Mouse (Mus musculus) c-Kit-negative CD71-positive TER-119-positive erythroid progenitor cells, embryonic 14.5 days (primary cell): ENCODE results near the gene Cox6a1.
A peak's percentile ranks its signal among the peaks of the same experiment; 100 is the strongest.
"Not testable (repeated sequence)": the region's sequence is repeated elsewhere in the genome, so short reads cannot be mapped to it uniquely, and the experiment has no call there.

Experiments used
- DNase-seq: peaks from one replicate; pipeline ENCODE4 v3.0.0-alpha.2; 2013; ENCODE audit warnings: low read depth, low spot score

The Cox6a1 gene

DNA sequence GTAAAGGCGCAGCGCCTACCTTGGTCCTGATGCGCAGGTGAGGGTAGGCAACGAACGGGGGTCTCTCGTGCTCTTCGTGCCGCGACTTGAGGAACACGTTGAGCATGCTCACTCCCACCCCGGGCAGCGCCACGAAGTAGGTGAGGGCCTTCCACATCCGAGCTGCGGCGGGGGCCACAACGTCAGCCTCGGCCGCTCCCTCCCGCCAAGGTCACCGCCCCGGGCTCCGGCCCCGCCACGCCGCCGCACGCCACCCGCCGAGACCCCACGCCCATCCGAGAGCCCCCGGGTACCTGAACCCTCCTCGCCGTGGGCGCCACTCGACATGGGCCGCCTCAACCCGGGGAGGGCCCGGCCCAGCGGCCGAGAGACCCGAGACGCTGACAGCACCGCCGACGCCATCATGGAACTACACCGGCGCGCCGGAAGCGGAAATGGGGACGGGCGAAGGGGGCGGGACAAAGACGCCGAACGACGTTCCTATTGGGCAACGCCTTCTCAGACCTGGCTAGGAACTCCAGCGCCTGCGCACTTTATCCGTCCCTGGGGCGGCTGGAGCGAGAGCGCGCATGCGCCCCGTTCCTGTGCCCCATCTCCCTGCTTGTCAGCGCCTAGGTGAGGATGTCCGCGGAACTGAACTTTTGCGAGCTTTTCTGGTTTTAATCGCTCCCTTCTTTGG, at the start of gene Cox6a1:
Cox6a1 (minus strand) TSS at position 436 of the 679 bp plus-strand sequence.
- DNase-seq = peak; percentile 99

DNA sequence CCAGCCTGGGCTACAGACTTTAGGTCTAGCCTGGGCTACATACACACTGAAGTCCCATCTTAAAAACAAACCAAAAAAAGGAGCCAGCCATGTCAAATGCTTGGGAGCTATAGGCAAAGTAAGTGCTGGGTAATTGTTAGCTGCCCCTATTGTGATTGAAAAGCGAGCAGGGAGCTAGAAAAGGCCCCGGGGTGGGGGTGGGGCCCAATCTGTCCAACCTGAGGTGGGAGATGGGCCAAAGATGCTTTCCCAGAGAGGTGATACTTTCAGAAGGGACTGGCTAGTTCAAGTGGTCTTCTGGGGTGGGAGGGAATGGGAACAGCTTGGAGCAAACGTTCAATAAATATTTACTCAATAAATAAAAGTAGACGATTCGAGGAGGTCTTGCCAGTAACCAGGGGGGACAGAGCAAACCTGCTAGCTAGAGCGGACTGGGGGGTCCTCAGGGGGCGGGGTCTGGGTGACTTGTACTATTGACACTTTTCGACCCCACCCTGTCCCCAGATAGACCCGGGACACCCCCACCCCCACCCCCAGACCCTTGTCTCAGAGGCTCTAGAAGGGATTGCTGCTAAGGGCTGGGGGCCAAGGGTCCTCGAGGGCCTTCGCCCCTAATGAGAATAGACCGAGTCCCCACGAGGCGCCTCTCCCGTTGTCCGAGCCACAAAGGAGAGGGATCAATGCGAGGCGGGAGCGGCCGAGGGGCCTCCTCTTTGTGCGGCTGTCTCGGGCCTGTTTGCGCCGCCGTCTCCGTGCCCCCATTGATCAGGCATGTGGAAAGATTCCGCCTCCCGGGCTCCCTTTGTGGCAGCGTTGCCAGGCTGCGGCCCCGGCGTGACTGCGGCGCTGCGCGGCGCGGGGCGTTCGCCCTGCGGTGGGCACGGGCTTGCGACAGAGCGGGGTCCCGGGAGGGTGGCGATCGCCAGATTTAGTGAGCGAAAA, 49.3 kb upstream of the Cox6a1 start:
- DNase-seq = no peak

DNA sequence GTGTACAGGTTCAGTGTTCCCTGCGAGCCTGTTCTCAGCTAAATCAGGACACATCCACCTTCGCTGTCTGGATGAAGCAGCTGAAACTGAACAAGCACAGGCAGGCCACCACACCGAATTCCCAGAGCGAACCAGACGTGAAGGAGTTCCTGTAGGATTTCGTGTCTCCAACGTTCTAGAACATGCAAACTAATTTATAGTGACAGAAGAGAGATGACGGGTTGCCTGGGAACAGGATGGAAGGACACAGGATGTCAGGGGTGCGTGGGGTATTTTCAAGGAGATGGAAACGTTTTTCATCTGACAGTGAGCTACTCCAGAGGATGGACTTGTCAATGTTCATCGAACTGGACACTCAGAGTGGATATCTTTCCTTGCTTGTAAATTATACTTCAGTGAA, 47.9 kb upstream of the Cox6a1 start:
- DNase-seq = no peak

DNA sequence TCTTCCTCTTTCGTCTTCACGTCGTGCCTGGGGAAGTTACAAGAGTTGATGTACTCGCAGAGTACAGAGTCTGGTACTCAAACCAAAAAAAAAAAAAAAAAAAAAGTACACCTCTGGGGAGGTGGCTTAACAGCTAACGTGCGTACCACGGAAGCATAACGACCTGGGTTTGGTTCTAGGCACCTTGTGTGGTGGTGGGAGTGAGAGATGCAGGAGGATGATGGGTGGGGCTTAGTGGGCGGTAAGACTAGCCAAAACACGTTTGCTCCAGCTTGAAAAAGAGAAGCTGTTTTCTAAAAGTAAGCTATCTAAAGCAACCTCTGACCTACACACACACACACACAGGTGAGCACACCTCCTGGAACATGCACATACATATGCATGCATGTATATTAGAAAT, 46.1 kb upstream of the Cox6a1 start:
- no peak for DNase-seq

DNA sequence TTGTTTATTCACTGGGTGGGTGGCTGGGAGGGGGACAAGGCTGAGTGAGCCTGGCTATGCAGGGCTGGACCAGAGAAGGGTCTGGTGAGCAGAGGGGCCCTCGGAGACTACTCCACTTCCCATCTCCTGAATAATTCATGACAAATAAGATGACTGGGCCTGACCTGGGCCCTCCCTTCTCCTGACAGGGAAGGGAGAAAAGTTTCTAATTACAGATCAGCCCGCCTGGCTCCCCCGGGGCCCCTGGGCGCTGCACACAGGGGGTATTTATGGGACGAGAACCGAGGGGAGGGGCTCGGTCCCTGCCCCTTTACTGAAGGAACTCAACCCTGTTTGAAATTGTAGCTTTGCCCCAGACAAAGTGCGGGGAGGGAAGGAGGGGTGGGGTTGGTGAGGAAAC, 45.4 kb upstream of the Cox6a1 start:
- no peak for DNase-seq

DNA sequence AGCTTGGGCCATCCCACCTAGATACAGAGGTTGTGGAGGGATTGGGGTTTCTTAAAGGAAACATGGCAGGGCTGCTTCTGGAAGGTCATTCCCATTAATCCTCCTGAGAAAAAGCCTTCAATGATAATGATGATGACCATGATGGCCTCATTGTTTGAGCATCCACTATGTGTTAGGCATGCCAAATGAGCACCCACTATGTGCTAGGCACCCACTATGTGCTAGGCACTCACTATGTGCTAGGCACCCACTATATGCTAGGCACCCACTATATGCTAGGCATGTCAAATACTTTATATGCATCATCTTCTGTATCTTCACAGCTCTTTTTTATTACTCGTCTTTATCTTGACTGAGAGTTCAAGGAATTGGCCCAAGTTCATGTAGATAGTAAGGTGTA, 44.2 kb upstream of the Cox6a1 start:
- DNase-seq = no peak

DNA sequence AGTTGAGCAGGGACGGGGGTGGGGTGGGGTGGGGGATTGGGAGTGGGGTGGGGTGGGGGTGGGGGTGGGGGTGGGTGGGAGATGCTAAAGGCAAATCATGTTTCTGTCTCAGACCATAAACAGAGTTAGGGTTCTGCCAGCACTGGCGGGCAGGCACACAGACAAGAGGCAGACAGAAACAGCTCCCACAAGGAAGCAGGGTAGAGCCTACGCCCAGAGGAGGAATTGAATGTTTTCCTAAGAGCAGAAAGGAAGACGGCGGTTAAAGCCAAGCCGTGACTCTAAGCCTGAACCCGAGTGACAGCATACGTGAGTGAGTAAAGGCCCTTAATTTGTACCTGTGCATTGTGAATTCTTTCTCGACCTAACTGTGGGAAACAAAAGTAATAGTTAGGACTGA, 43.2 kb upstream of the Cox6a1 start:
- DNase-seq = no peak

DNA sequence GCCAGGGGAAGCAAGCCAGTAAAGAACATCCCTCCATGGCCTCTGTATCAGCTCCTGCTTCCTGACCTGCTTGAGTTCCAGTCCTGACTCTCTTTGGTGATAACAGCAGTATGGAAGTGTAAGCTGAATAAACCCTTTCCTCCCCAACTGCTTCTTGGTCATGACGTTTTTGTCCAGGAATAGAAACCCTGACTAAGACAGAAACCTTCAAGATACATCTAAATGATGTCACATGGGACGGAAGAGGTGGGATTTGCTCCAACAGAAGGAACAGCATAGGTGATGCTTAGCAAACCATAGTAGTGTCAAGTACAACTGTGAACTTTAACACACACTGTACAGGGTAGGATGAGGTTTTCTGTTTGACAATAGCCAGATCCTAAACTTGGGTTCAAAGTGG, 30.1 kb upstream of the Cox6a1 start:
- not testable (repeated sequence) for DNase-seq

DNA sequence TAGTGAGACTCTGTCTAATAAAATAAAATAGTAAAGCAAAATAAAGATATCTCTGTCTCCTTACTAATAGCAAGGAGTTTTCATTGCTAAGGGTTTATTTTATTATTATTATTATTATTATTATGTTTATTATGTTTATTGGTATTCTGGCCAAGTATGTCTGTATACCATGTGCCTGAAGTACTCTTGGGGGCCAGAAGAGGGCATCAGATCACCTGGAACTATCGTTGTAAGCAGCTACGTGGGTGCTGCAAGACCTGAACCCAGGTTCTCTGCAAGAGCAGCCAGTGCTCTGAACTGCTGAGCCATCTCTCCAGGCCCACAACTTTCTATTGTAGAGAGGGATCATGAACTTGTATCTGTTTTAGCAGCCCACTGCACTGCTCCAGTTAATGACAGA, 26.7 kb upstream of the Cox6a1 start:
- no peak for DNase-seq

DNA sequence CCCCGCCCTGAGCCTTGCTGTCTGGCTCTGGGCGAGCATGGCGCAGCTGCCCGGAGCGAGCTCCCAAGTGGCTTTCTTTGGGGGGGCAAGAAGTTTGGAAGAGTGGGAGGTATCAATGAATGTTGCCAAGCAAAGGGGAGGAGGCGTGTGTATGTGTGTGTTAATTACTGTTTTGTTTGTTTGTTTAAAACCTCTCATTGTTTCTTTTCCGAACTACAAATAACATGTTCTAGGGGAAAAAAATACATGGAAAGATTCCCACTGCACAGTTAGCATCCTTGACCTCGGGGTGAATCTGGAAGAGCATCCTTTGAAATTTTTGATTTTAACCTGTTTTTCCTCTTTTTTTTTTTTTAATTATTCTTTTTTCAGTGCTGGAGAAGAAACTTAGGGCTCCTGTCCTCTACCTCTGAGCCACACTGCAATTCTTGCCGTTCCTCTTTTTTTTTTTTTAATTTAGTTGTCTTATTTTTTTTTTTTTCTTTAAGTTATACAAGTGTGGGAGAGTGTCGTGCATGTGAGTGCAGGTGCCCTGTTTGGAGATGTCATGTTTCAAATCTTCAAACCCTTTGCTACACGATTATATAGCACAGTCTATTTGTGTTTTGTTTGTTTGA, 25.5 kb upstream of the Cox6a1 start:
- no peak for DNase-seq

DNA sequence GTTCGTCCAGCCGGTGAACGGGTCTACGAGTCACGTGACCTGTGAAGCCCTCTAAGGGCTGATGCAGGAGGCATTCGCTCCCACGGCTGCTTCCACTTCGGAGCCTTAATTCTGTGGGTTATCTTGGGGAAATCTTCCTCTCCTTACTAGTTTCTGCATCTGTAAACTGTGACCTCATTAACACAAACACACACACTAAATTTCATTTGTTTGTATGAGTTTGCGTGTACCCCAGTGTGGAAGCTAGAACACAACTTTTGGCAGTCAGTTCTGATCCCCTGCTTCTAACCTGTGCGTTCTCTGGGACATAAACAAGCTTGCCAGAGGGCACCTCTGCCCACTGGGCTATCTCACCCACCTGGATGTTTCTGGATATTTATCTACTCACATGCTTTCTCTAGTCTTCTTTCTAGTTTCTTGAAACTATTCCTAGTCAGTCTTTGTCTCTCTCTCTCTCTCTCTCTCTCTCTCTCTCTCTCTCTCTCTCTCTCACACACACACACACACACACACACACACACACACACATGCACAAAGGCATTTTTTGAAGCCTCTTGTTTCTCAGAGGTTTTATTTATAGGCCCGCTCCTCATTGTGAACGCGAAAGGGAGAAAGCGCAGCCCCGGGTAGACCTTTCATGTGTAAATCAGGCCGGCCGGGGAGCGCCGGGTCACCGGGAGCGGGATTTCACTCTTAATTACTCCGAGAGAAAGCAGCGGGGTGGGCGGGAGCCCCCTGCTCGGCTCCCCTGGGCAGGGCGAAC, 24.8 kb upstream of the Cox6a1 start:
- DNase-seq = no peak

DNA sequence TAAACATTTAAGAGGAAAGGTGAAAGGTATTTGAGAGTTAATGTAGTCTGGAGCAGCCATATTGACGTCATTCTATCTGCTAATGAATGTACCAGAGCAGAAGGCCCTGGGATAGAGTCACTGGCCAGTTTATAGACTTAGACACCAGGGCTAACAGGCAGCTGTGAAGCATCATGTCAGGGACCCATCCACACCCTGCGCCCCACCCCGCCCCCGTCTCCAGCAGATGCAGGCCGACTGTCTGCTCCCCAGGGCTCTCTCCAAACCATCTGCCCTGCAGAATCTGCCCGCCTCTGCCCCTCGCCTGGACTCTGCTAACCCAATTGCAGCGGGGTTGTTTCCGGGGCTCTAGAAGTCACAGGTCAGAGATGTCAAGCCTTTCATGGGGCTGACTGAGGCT, 23.0 kb upstream of the Cox6a1 start:
- no peak for DNase-seq

DNA sequence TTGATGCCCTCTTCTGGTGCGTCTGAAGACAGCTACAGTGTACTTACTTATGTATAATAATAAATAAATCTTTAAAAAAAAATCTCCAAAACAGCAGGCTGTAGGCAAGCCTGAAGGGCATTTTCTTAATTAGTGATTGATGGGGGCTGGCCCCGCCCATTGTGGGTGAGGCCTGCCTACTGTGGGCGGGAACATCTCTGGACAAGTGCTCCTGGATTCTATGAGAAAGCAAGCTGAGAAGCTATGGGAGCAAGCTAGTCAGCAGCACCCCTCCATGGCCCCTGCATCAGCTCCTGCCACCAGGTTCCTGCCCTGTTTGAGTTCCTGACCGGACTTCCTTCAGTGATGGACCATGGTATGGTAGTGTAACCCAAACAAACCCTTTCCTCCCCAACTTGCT, 16.0 kb upstream of the Cox6a1 start:
- no peak for DNase-seq

DNA sequence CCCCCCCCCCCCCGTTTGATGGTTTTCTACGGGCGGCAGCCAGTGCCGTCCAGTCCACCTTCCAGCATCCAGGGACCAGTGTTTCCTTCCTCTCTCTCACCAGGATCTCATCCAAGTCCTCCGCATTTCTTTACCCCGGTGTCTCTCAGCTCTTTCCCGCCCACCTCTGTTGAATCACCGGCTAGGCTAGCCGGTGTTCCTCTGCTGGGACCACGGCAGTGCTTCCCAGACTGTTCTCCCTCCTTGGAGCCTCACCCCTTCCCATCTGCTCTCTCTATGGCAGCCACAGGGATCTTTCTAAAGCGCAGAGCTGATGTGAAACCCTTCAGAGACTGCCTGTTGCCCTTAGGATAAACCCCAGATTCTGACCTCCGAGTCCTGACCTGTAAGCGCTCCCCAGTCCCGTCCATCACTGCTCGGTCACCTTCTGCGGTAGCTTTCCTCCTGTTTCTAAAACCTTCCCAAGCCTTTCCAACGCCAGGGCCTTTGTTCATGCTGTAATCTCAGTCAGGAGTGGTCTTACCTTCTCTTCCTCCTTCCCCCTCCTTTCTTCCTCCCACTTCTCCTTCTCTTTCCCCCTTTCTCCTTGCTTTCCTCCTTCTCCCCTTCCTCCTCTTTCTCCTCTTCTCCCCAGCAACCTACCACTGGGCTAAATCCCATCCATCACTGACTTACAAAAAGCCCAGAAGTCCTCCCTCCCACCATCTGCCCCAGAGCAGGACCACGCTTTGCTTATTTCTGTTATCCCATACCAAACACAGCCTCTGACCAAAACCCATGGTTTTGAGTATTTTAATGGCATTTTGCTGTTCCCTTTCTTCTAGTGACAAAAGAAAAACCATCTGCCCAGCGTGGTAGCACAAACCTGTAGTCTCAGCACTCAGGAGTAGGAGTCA, 14.3 kb upstream of the Cox6a1 start:
- no peak for DNase-seq

DNA sequence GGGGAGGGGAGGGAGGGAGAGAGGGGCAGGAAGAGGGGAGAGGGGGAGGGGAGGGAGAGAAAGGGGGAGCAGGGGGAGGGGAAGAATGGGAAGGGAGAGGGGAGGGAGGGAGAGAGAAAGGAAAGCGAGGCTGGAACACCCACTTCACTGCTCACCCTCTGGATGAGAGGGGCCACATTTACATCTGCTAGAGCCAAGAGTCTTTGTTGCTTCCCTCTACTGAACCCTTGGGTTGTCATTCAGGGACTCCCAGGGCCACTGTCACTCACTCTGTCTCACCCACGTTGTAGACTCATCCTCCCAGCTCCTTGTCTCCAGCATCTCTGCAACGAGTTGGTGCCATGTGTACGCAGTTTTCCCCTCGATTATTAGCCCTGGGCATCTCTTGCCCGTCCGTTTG, 13.4 kb upstream of the Cox6a1 start:
- no peak for DNase-seq

DNA sequence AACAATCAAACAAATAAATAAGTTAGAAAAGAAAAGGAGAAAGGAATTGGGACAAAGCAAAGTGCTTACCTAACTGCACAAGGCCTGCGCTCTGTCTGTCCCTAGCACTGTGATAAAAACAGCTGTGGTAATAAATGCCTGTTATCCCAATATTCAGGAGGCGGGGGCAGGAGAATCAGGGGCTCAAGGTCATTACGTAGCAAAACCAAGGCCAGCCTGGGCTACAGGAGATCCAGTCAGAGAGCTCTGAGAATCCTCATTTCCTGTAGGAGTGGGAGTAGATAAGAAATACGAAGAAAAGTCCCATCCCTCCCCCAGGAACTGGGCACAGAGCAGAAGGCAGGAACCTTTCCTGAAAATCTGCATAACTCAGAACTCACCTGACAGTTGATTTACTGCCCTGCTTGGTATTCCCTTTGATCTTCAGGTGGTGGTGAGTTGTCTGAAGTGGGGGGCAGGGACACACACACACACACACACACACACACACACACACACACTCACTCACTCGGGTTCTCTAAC, 11.1 kb upstream of the Cox6a1 start:
- no peak for DNase-seq

DNA sequence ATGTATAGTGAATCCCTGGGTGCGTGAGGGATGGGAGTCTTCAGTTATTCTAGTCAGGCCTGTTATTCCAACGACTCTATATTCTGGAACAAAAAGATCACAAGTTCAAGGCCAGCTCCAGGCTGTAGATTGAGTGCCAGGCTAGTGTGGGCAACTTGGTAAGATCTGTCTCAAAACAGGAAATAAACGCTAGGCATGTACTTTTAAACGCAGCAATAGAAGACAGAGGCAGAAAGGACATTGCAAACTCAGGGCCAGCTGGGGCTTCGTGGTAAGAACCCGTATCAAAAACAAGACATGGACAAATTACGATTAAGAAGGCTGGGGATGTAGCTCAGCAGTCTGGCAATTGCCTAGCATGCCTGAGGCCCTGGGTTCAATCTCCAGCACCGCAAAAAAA, 10.7 kb upstream of the Cox6a1 start:
- no peak for DNase-seq

DNA sequence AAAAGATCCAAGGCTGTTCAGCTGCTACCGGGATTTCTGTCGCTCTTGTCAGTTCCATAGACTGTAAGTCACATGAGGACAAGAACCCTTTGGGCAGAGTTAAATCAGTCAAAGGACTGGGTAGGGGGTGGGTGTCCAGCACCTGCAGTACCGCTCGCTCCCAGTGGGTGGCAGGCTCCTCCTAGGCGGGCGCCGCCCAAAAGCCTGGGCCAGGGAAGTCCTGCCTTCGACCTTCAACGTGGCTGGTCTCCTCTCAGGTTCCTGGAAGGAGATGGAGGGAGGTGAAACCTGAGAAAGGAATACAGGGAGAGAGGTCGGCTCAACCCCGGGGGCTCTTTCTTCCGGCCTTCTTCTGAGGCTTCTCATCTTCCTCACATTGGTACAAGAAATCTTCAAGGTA, 10.1 kb upstream of the Cox6a1 start:
- DNase-seq = no peak

DNA sequence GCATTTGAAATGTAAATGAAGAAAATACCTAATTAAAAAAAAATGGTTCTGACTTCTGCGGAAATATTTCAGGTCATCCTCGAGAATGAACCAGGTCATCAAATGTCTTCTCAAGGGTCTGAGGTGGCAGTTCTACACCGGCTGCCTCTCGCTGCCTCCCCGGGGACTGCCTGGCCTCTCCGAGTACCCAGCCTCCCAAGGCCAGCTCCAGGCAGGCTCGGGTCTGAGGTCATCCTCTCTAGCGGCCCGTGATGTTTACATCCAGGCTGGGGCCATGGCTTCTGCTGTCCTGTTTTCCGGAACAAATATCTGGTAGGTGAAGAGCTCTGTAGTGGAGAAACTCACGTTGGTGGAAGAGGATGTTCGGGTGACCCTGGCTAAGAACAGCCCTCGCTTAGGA, 6.3 kb upstream of the Cox6a1 start:
- DNase-seq = no peak

DNA sequence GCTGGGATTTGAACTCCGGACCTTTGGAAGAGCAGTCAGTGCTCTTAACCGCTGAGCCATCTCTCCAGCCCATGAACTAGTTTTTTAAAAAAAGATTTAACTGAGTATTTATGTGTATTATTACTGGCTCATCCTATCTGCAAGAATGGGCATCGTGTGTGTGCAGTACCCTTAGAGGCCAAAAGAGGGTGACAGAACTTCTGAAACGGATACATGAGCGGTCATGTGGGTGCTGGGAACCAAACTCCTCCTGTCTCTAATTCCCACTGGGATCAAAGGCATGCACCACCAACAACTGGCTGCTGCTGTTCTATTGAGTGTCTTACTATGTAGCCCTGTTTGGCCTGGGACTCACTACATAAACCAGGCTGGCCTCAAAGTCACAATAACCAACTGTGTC, 2.6 kb upstream of the Cox6a1 start:
- DNase-seq = no peak

DNA sequence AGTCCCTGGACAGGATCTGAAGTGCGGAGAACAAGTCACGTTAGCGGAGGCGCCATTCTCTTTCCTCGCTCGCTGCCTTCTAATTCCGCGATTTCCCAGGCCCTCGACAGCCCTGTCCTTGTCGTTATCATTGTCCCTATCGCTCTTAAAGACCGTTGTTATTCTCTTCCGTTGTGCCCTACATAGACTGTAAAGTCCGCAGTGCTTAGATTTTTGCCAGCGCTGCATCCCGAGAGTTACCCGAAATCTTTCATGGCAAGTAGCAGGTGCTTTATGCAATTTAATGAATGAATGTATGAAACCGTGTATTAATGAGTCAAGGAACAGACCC, 409 bp upstream of the Cox6a1 start:
- no peak for DNase-seq
